In the genomic region with DNA sequence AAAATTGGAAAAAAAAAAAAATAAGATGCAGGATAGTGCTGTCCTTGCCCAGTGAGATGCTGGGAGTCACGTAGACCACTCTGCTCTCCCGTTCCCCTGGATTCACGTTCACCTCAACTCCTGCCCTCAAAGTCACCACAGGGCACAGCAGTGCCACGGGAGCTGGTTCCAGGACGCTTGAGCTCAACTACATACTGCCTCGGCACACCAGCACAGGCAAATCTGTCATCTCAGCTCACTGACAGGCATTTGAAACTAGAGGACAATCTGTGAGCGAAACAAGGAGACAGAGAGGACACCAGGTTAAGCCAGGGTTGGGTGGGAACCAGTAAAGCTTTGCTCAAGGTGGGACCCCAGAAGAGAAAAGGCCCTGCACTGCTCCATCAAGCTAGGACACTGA, we compare ENCODE assay signal across 16 mouse cellular contexts.
DNase-seq lines count a peak whose midpoint lies in the region; ATAC-seq and TF ChIP-seq lines count a peak whose summit lies in the region.
"Had no signal": no experiment of that assay in that cellular context is flagged by ENCODE, and none has a peak within 500 bp of the region (broad histone marks: within the 10 kb centered on the region; RNA-seq: fewer than 3 reads in every experiment).

No protein-coding gene starts in this region.

- no peaks in the 10 kb centered on the region for H3K9me3 ChIP-seq in forebrain, embryonic 16.5 days (ENCODE audit: control insufficient read depth, low read length)
- no peaks in the 10 kb centered on the region for H3K9me3 ChIP-seq in forebrain, embryonic 12.5 days
- H3K9me3 ChIP-seq: embryonic facial prominence, embryonic 10.5 days had no signal

- ATAC-seq in forebrain, embryonic 16.5 days = no peak
- no peak for ATAC-seq in forebrain, embryonic 12.5 days (ENCODE audit: low FRiP score)
- ATAC-seq: hindbrain, embryonic 16.5 days had no signal

- no peak for TF ChIP-seq POLR2A in cortical plate, adult 2 months (IDR thresholded peaks at IDR 0.05; ENCODE audit: extremely low read depth, insufficient read depth, low read length)

- H3K4me2 ChIP-seq in forebrain, embryonic 16.5 days (ENCODE audit: low read length) = no peak overlapping the region
- H3K4me2 ChIP-seq in forebrain, embryonic 12.5 days = no peak overlapping the region
- H3K4me2 ChIP-seq: heart, embryonic 12.5 days had no signal

- TF ChIP-seq CTCF in layer of hippocampus, adult 2 months (conservative IDR thresholded peaks at IDR 0.05) = no peak
- no peak for TF ChIP-seq CTCF in cortical plate, adult 2 months (IDR thresholded peaks at IDR 0.05; ENCODE audit: extremely low read depth, insufficient read depth, low read length)

- peak; percentile 41 to 43 for DNase-seq in cerebellum, postnatal 10 days
- DNase-seq in cerebellum, postnatal 36 days = no peak
- no peak for DNase-seq in layer of hippocampus, adult 2 months (ENCODE audit: low spot score in 2 of 2)
- no peak for DNase-seq in layer of hippocampus, postnatal 25 days (ENCODE audit: extremely low spot score in 1 of 2, low spot score in 1 of 2)
- DNase-seq: adrenal gland, postnatal 10 days; cerebellum, adult 11 months; cerebellum, adult 9-11 months; gastrocnemius, postnatal 14 days; heart, postnatal 36 days; kidney, adult 11 months had no signal

- WGBS in forebrain, embryonic 16.5 days = 77% methylated on average over 7 of the region's 7 CpGs
- WGBS in forebrain, embryonic 12.5 days = 86% methylated on average over 7 of the region's 7 CpGs

- H3K27ac ChIP-seq in forebrain, embryonic 16.5 days (ENCODE audit: low read length) = peak overlapping the region; percentile 58
- no peak overlapping the region for H3K27ac ChIP-seq in forebrain, embryonic 12.5 days
- H3K27ac ChIP-seq in layer of hippocampus, adult 2 months = peak overlapping the region; percentile 69
- peak overlapping the region; percentile 60; the same call in 1 of the 2 replicates for H3K27ac ChIP-seq in cortical plate, adult 2 months (ENCODE audit: insufficient read depth, low read length)
- H3K27ac ChIP-seq: embryonic facial prominence, embryonic 10.5 days had no signal

- H3K4me3 ChIP-seq in forebrain, embryonic 16.5 days (replicated peaks; ENCODE audit: low read length) = no peak overlapping the region
- H3K4me3 ChIP-seq in forebrain, embryonic 12.5 days (replicated peaks) = no peak overlapping the region
- H3K4me3 ChIP-seq in layer of hippocampus, adult 2 months = no peak overlapping the region
- H3K4me3 ChIP-seq in cortical plate, adult 2 months (ENCODE audit: insufficient read depth, low read length) = no peak overlapping the region
- H3K4me3 ChIP-seq: embryonic facial prominence, embryonic 10.5 days; heart, embryonic 12.5 days had no signal

- peaks cover 18% of the 10 kb centered on the region for H3K4me1 ChIP-seq in forebrain, embryonic 16.5 days (replicated peaks; ENCODE audit: control insufficient read depth, insufficient read depth, low read length)
- H3K4me1 ChIP-seq in forebrain, embryonic 12.5 days = no peaks in the 10 kb centered on the region
- peaks cover 6% of the 10 kb centered on the region; the same call in 1 of the 2 replicates for H3K4me1 ChIP-seq in cortical plate, adult 2 months (ENCODE audit: control insufficient read depth, insufficient read depth, low read length)
- H3K4me1 ChIP-seq: embryonic facial prominence, embryonic 10.5 days; heart, embryonic 12.5 days had no signal

- no peak overlapping the region for H3K9ac ChIP-seq in forebrain, embryonic 16.5 days (replicated peaks; ENCODE audit: low read depth, low read length)
- no peak overlapping the region for H3K9ac ChIP-seq in forebrain, embryonic 12.5 days
- H3K9ac ChIP-seq: heart, embryonic 12.5 days had no signal

- no peaks in the 10 kb centered on the region for H3K36me3 ChIP-seq in forebrain, embryonic 16.5 days (ENCODE audit: control insufficient read depth, insufficient read depth)
- H3K36me3 ChIP-seq in forebrain, embryonic 12.5 days (replicated peaks) = no peaks in the 10 kb centered on the region
- H3K36me3 ChIP-seq: embryonic facial prominence, embryonic 10.5 days; heart, embryonic 12.5 days had no signal

- H3K27me3 ChIP-seq in forebrain, embryonic 16.5 days (replicated peaks; ENCODE audit: control insufficient read depth, insufficient read depth, low read length) = no peaks in the 10 kb centered on the region
- no peaks in the 10 kb centered on the region for H3K27me3 ChIP-seq in forebrain, embryonic 12.5 days
- H3K27me3 ChIP-seq: heart, embryonic 12.5 days had no signal

Comparison
In these comparisons a context has a peak if more than half of its experiments do, and no peak if none do; other contexts are left out.
1. DNase-seq: peak in cerebellum, postnatal 10 days (2 of 2); none in cerebellum, postnatal 36 days (0 of 2), layer of hippocampus, adult 2 months (0 of 2) and layer of hippocampus, postnatal 25 days (0 of 2).